Mouse (Mus musculus) lung, embryonic 16.5 days (tissue): Measurements from ENCODE around the gene Sap30bp. TPM values are rescaled to one million over a fixed set of nuclear protein-coding genes. Genes with fewer than 3 reads are reported as not detected.

Source experiments
- ATAC-seq: fragments of 200-750 bp; cut with Nextera tagmentation; 2 replicates; pipeline ENCODE4 v1.8.0; 2017; ENCODE audit warnings: low read depth, mild to moderate bottlenecking, moderate library complexity
- H3K27ac ChIP-seq: fragments of 300-500 bp; sonication (generic); 2 replicates; pipeline ENCODE4 v1.5.1; 2014; ENCODE audit warnings: mild to moderate bottlenecking, control low read depth, low read length
- H3K27me3 ChIP-seq: fragments of 300-500 bp; sonication (generic); 2 replicates; pipeline ENCODE4 v1.6.1; 2014; ENCODE audit warnings: low read depth, low read length, mixed read lengths; ENCODE audit not compliant: control insufficient read depth, insufficient read depth
- H3K36me3 ChIP-seq: fragments of 300-500 bp; sonication (generic); 2 replicates; pipeline ENCODE4 v1.6.1; 2014; ENCODE audit warnings: low read length; ENCODE audit not compliant: control insufficient read depth, insufficient read depth
- H3K4me1 ChIP-seq: fragments of 300-500 bp; sonication (generic); replicated peaks from 2 replicates; pipeline ENCODE4 v1.6.1; 2014; ENCODE audit warnings: low read length, mixed read lengths; ENCODE audit not compliant: control insufficient read depth, insufficient read depth
- H3K4me2 ChIP-seq: fragments of 300-500 bp; sonication (generic); 2 replicates; pipeline ENCODE4 v1.6.1; 2014; ENCODE audit warnings: low read depth, low read length, control low read depth
- H3K4me3 ChIP-seq: fragments of 300-500 bp; sonication (generic); 2 replicates; pipeline ENCODE4 v1.5.1; 2014; ENCODE audit warnings: mild to moderate bottlenecking, low read length, control low read depth
- H3K9ac ChIP-seq: fragments of 300-500 bp; sonication (generic); 2 replicates; pipeline ENCODE4 v1.6.1; 2014; ENCODE audit warnings: low read length, control low read depth
- H3K9me3 ChIP-seq: fragments of 300-500 bp; sonication (generic); 2 replicates; pipeline ENCODE4 v1.6.1; 2016; ENCODE audit warnings: low read length; ENCODE audit not compliant: control insufficient read depth
- WGBS: fragments of 180-500 bp; shearing (Covaris S2); extraction: QIAGEN DNeasy Blood & Tissue Kit; methylation state at CpG from one replicate; pipeline ENCODE4 v1.1.7; 2014; 5-methylcytosine and 5-hydroxymethylcytosine counted together
- polyA plus RNA-seq: library from polyadenylated mRNA; unstranded; fragments of >200 nt; fragmentation: Nextera tagmentation; extraction: Ambion mirVana; gene quantifications from 2 replicates; pipeline ENCODE4 v1.2.1, GENCODE M21; 2015

The Sap30bp gene
- polyA plus RNA-seq, 1 experiment from 2014 or later, result 36.8 TPM

DNA sequence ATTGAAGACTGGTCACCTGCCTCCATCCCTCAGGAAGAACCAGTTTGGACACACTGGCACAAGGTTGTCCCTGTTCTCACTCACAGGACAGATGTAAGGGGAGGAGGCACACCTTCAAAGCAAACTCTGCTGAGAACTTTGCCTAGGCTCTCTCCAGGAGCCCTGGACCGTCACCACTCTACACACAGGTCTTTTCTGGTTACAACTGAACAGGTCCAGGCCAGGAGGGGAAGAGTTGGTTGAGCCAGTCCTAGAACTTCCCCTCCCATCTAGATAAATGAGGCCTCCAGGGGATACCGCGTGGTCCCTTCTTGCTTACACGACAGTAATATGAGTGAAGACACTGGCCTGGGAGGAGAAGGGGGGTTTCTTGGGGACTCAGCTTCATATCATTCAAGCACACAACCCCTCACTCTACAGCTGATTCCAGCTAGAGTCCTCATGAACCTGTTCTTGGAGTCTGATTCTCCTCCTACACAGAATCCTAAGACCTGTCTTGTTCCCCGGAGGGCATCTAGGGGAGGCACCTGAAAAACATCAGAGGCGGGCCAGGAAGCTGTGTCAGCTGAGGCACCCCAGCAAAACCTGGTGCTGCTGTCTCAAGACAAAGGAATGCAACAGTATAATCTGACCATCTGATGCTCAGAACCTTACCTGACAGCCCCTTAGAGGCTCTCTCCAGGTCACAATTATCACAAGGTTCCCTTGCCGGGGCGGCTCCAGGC, 28.7 kb upstream of the Sap30bp start:
- H3K4me1 ChIP-seq, result peaks cover 65% of the 10 kb centered on the region

DNA sequence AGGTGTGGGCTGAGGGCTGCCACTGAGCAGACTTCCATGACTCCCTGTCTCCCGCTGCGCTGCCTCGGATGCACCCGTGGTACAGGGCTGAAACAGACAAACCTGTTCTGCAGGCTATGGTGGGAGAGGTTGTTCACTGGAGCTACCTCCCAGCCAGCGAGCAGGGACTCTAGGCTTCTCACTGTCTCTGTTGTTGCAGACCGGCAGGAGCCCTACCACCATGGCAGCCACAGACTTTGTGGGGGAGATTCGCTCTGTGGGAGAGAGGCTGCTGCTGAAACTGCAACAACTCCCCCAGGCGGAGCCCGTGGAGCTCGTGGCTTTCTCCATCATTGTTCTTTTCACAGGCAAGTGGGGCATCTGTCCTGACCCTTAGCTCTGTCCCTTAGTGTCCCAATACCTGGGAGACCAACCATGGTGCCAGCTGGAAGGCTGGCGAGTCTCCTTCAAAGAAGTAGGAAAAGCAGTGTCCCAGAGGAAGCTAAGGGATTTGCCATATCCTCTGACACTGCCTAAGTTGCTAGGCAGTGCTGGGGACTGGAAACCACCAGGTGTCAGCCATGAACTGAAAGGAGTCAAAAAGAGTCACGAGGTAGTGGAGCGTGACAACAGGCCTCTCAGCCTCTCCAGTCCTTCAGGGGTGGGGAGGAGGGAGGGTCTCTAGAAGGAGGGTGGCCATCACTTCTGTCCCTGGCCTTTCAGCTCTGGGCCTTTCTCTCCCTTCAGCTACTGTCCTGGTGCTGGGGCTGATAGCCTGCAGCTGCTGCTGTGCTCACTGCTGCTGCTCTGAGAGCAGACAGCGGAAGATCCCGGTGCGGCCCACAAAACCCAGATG, 27.9 kb upstream of the Sap30bp start:
- H3K4me2 ChIP-seq, result no peak overlapping the region
- 45% methylated on average over 16 of the region's 16 CpGs for WGBS
- H3K27me3 ChIP-seq, result no peaks in the 10 kb centered on the region
- peak overlapping the region; percentile 21; the same call in 1 of the 2 replicates for H3K9ac ChIP-seq
- no peak overlapping the region for H3K4me3 ChIP-seq
- ATAC-seq, result peak; percentile 48
- H3K9me3 ChIP-seq, result no peaks in the 10 kb centered on the region
- no peaks in the 10 kb centered on the region for H3K36me3 ChIP-seq
- H3K27ac ChIP-seq, result peak overlapping the region; percentile 64
- peaks cover 57% of the 10 kb centered on the region for H3K4me1 ChIP-seq

More for the DNA sequence above, 28.7 kb upstream of the Sap30bp start:
- peak overlapping the region; percentile 64 for H3K27ac ChIP-seq
- 59% methylated on average over 8 of the region's 8 CpGs for WGBS
- no peak overlapping the region for H3K4me3 ChIP-seq
- ATAC-seq, result no peak
- H3K27me3 ChIP-seq, result no peaks in the 10 kb centered on the region
- no peak overlapping the region for H3K9ac ChIP-seq
- H3K4me2 ChIP-seq, result no peak overlapping the region
- no peaks in the 10 kb centered on the region for H3K36me3 ChIP-seq
- no peaks in the 10 kb centered on the region for H3K9me3 ChIP-seq

DNA sequence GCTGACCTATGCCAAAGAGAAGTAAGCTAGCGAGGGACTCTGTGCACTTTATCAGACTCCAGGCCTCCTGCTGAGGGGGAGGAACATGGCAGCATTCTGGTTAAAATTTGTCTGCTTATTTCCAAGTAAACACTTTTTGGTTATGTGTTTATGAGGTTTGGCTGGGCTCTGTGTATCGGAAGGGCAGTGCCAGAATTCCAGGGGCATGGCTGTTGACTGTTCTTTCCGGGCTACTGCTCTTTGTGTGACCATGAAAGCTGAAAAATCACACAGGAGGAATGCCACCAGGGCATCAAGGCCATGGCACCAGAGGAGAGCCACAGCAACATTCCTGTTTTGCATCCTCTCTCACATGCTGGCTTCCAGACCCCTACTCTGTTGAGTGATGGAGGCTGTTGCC, 27.0 kb upstream of the Sap30bp start:
- H3K4me3 ChIP-seq, result no peak overlapping the region
- H3K4me2 ChIP-seq, result no peak overlapping the region
- 75% methylated on average over 3 of the region's 3 CpGs for WGBS
- no peaks in the 10 kb centered on the region for H3K36me3 ChIP-seq
- H3K27ac ChIP-seq, result no peak overlapping the region
- peaks cover 48% of the 10 kb centered on the region for H3K4me1 ChIP-seq
- H3K27me3 ChIP-seq, result no peaks in the 10 kb centered on the region
- ATAC-seq, result no peak
- H3K9ac ChIP-seq, result peak overlapping the region; percentile 21; the same call in 1 of the 2 replicates
- H3K9me3 ChIP-seq, result no peaks in the 10 kb centered on the region

DNA sequence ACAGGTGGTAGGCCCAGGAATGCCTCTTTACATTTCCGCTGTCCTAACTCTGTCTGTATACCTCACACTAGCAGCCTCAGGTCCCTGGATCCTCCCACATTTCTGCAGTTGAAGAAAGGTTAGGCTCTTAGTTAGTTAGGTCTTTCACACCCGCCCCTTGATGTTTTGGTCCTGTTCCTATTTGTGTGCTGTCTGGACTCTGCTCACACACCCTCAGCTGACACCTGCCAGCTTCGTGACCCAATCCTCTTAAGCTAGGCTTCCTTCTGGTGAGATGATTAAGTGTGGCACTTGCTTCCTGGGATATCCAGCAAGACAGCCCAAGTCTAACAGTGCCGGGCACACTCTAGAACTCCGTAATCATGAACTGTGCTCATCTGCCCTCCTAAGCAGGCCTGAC, 26.6 kb upstream of the Sap30bp start:
- ATAC-seq, result no peak
- no peak overlapping the region for H3K4me3 ChIP-seq
- H3K4me1 ChIP-seq, result peaks cover 48% of the 10 kb centered on the region
- no peaks in the 10 kb centered on the region for H3K36me3 ChIP-seq
- H3K27me3 ChIP-seq, result no peaks in the 10 kb centered on the region
- H3K4me2 ChIP-seq, result no peak overlapping the region
- H3K9me3 ChIP-seq, result no peaks in the 10 kb centered on the region
- H3K27ac ChIP-seq, result no peak overlapping the region
- H3K9ac ChIP-seq, result no peak overlapping the region
- WGBS, result 84% methylated on average over 5 of the region's 5 CpGs

DNA sequence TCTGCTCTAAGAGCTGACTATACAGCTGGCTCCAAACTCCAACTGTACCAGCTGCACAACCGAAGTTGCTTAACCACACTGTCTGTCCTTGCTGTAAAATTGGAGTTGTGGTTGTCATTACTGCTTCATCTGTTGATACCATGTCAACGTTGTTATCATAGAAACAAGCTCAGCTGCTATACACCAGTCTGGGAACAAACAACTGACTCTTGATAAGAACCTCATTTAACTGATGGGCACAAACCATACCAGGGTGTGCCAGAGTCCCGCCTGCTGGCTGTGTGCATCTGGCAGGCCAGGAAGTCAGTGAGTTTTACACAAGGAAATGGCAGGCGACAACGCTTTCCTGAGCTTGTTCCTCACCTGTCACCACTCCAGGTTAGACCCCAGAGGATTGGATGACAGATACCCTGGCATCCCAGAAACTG, 21.9 kb upstream of the Sap30bp start:
- Histone ChIP-seq H3K36me3 (peaks cover 6% of the 10 kb centered on the region; the same call in 1 of the 2 replicates), H3K4me2 (no peak overlapping the region; the same call in 1 of the 2 replicates), H3K4me3 (no peak overlapping the region), H3K27ac (peak overlapping the region; percentile 97), H3K9me3 (no peaks in the 10 kb centered on the region), H3K9ac (peak overlapping the region; percentile 25; the same call in 1 of the 2 replicates), H3K27me3 (no peaks in the 10 kb centered on the region), H3K4me1 (peaks cover 6% of the 10 kb centered on the region)
- ATAC-seq, result no peak
- WGBS, result 70% methylated on average over 5 of the region's 5 CpGs

DNA sequence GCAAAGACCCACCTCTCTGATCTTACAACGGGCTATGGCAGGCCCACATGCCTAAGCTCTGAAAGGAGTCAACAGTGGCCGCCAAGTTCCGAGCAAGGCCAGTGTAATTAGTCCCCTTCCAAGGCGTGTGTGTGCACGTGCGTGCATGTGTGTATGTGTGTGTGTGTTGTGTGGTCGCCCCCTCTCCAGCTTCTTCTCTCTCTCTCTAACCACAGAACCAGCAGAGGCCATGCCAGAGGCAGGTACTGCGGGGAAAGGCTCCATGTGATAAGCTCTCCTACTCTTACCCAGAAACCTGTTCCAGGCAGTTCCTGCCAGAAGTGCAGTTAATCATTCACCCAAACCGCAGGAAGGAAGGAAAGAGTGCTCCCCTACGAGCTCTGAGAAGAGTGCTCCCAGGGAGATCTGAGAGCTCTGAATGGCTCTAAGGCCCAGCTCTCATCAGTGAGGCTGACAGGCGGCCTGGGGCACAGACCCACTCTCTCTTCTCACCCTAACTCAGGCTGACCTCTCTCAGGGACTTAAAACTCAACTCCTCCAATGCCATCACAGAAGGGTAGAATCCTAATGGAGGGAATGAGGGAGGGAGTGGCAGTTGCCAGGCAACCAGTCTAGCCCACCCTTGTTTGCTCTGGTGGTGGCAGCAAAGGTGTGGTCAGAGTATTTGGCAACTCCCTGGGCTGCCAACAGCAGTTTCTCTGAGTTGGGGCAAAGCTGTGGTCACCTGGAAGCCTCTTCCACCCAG, 21.3 kb upstream of the Sap30bp start, which contains the start of gene Smim6:
Gene Smim6, plus strand, starts transcription at position 386 of the 745 bp plus-strand sequence.
- peak; percentile 92 for ATAC-seq
- Histone ChIP-seq H3K36me3 (peaks cover 6% of the 10 kb centered on the region; the same call in 1 of the 2 replicates), H3K4me3 (peak within 1 kb of the TSS; percentile 36), H3K4me1 (peaks cover 5% of the 10 kb centered on the region), H3K27ac (peak within 1 kb of the TSS; percentile 97), H3K9me3 (no peaks in the 10 kb centered on the region), H3K9ac (peak within 1 kb of the TSS; percentile 61), H3K4me2 (peak within 1 kb of the TSS; percentile 54), H3K27me3 (no peaks in the 10 kb centered on the region)
- WGBS, result 51% methylated on average over 11 of the region's 11 CpGs

DNA sequence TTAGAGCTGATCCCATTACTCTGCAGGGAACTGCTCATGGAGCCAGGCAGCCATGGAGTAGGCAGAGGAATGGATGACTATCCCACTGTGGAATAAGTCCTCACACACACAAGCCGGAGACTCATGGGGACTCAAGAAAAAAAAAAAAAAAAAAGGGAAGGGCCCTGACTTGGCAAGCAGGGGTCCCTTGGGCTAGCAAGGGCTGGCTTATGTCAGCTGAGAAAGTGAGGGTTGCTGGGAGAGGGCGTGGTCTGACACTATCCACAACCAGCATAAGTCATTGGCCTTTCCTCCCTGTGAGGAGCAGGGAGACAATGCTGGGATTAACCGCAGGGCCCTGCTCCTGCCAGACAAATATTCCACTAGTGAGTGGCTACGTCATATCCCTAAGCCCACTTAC, 16.5 kb upstream of the Sap30bp start:
- no peaks in the 10 kb centered on the region for H3K27me3 ChIP-seq
- ATAC-seq, result no peak
- WGBS, result 86% methylated on average over 4 of the region's 4 CpGs
- no peaks in the 10 kb centered on the region for H3K9me3 ChIP-seq
- H3K27ac ChIP-seq, result no peak overlapping the region
- H3K36me3 ChIP-seq, result peaks cover 6% of the 10 kb centered on the region
- no peak overlapping the region for H3K4me2 ChIP-seq
- H3K4me1 ChIP-seq, result peaks cover 2% of the 10 kb centered on the region
- no peak overlapping the region for H3K4me3 ChIP-seq
- no peak overlapping the region for H3K9ac ChIP-seq

DNA sequence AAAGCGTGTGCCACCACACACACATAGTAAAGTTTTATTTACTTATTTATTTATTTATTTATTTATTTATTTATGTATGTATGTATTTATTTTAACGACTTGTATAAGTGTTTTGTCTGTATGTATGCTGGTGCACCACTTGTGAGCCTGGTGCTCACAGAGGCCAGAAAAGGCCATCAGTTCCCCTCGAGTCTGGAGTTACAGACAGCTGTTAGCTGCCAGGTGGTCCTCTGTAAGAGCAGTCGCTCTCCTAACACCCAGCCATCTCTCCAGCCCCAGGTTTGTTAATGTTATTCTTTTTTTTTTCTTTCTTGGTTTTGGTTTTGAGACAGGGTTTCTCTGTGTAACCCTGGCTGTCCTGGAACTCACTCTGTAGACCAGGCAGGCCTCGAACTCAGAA, 14.4 kb upstream of the Sap30bp start:
- ATAC-seq, result no peak

More for the DNA sequence above, 14.4 kb upstream of the Sap30bp start:
- Histone ChIP-seq H3K4me1 (no peaks in the 10 kb centered on the region; the same call in 1 of the 2 replicates), H3K4me2 (no peak overlapping the region), H3K27ac (no peak overlapping the region), H3K9ac (no peak overlapping the region), H3K27me3 (no peaks in the 10 kb centered on the region), H3K9me3 (no peaks in the 10 kb centered on the region), H3K4me3 (no peak overlapping the region), H3K36me3 (peaks cover 8% of the 10 kb centered on the region)
- 84% methylated on average over 5 of the region's 5 CpGs for WGBS
